Mouse (Mus musculus): Measurements from ENCODE around the gene Tnfrsf23. TPM values are rescaled to one million over a fixed set of nuclear protein-coding genes. Genes with fewer than 3 reads are reported as not detected.
"Not testable (repeated sequence)": the region's sequence is repeated elsewhere in the genome, so short reads cannot be mapped to it uniquely, and the experiment has no call there.

Gene Tnfrsf23
- polyA plus RNA-seq, 1 experiment: 0.02 TPM

DNA sequence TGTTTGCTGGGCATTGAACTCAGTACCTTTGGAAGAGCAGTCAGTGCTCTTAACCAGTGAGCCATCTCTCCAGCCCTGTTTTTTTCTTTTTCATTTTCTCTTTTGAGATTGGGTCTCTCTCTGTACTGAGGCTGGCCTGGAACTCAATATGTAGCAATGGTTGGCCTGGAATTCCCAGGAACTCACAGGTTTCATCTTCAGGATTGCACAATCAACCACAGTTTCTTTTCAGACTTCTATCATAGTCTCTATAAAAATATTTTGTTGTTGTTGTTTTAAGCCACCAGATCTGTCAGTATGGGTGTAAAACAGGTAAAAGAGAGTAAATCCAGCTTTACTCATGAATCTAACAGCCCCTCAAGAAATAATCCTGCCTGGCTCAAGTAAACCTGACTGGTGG lies 24.9 kb downstream of the Tnfrsf23 start:
- Histone ChIP-seq H3K4me3 (replicated peaks) (no peak overlapping the region), H3K36me3 (ENCODE audit: control insufficient read depth) (no peaks in the 10 kb centered on the region), H3K9me3 (ENCODE audit: control insufficient read depth, low read length) (no peaks in the 10 kb centered on the region), H3K27me3 (ENCODE audit: control insufficient read depth) (no peaks in the 10 kb centered on the region), H3K4me1 (ENCODE audit: control insufficient read depth) (no peaks in the 10 kb centered on the region)
- TF ChIP-seq GATA1 (IDR thresholded peaks at IDR 0.05; ENCODE audit: low read length) (no peak), TAL1 (IDR thresholded peaks at IDR 0.05; ENCODE audit: low read length) (no peak)

- not testable (repeated sequence) for H3K36me3 ChIP-seq (ENCODE audit: control insufficient read depth); H3K4me1 ChIP-seq (ENCODE audit: control insufficient read depth); H3K27me3 ChIP-seq (ENCODE audit: control insufficient read depth); H3K4me3 ChIP-seq (replicated peaks); H3K9me3 ChIP-seq (ENCODE audit: control insufficient read depth, low read length)
Observed at GRCm38 (mm10) chr7:143649769-143650346, 35.8 kb downstream of the Tnfrsf23 start.

GRCm38 (mm10) chr7:143649034-143649768 lies 36.5 kb downstream of the Tnfrsf23 start, which contains the start of gene Tnfrsf22:
Gene Tnfrsf22, minus strand, starts transcription at chr7:143649661.
- Histone ChIP-seq H3K27me3 (ENCODE audit: control insufficient read depth) (peaks cover 8% of the 10 kb centered on the region), H3K4me1 (ENCODE audit: control insufficient read depth) (peaks cover 6% of the 10 kb centered on the region), H3K9me3 (ENCODE audit: control insufficient read depth, low read length) (peaks cover 5% of the 10 kb centered on the region), H3K4me3 (replicated peaks) (peak within 1 kb of the TSS; percentile 51), H3K36me3 (ENCODE audit: control insufficient read depth) (no peaks in the 10 kb centered on the region)
- TF ChIP-seq TAL1 (IDR thresholded peaks at IDR 0.05; ENCODE audit: low read length): no peak
- TF ChIP-seq GATA1 (IDR thresholded peaks at IDR 0.05; ENCODE audit: low read length): no peak

GRCm38 (mm10) chr7:143643949-143644348 lies 41.7 kb downstream of the Tnfrsf23 start:
- H3K36me3 ChIP-seq (ENCODE audit: control insufficient read depth); H3K4me1 ChIP-seq (ENCODE audit: control insufficient read depth); H3K9me3 ChIP-seq (ENCODE audit: control insufficient read depth, low read length); H3K27me3 ChIP-seq (ENCODE audit: control insufficient read depth); H3K4me3 ChIP-seq (replicated peaks): not testable (repeated sequence)

DNA sequence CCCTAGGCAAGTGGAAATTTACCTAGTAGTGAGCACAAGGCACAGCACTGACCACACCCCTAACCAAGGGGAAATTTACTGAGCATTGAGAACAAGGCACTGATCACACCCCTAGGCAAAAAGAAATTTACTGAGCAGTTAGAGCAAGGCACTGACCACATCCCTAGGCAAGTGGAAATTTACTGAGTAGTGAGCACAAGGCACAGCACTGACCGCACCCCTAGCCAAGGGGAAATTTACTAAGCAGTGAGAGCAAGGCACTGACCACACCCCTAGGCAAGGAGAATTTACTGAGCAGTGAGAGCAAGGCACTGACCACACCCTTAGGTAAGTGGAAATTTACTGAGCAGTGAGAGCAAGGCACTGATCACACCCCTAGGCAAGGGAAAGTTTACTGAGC lies 49.0 kb downstream of the Tnfrsf23 start:
- Histone ChIP-seq H3K36me3 (ENCODE audit: control insufficient read depth) (no peaks in the 10 kb centered on the region), H3K27me3 (ENCODE audit: control insufficient read depth) (no peaks in the 10 kb centered on the region), H3K4me1 (ENCODE audit: control insufficient read depth) (peaks cover 4% of the 10 kb centered on the region), H3K4me3 (replicated peaks) (no peak overlapping the region), H3K9me3 (ENCODE audit: control insufficient read depth, low read length) (no peaks in the 10 kb centered on the region)
- TF ChIP-seq GATA1 (IDR thresholded peaks at IDR 0.05; ENCODE audit: low read length): no peak

DNA sequence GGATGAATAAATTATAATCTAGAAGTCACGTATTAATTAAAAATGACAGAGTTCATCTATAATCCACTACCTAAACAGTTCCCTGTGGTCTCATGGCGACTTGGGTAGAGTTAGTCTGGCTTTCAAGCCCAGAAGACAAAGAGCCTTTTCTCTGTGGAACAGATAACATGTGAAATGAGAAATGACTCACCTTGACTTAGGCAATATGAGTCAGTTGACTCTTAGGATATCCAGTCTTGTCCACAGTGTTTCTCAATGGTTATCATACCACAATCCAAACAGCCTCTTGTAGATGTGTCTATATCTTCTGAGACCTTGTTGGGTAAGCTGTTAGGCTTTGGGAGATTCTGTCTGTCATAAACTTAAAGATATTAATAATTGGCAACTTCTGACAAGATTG lies 54.2 kb downstream of the Tnfrsf23 start:
- Histone ChIP-seq H3K9me3 (ENCODE audit: control insufficient read depth, low read length) (no peaks in the 10 kb centered on the region), H3K36me3 (ENCODE audit: control insufficient read depth) (no peaks in the 10 kb centered on the region), H3K27me3 (ENCODE audit: control insufficient read depth) (no peaks in the 10 kb centered on the region), H3K4me1 (ENCODE audit: control insufficient read depth) (peaks cover under 1% of the 10 kb centered on the region), H3K4me3 (replicated peaks) (no peak overlapping the region)
- TF ChIP-seq GATA1 (IDR thresholded peaks at IDR 0.05; ENCODE audit: low read length) (no peak), TAL1 (IDR thresholded peaks at IDR 0.05; ENCODE audit: low read length) (no peak)

DNA sequence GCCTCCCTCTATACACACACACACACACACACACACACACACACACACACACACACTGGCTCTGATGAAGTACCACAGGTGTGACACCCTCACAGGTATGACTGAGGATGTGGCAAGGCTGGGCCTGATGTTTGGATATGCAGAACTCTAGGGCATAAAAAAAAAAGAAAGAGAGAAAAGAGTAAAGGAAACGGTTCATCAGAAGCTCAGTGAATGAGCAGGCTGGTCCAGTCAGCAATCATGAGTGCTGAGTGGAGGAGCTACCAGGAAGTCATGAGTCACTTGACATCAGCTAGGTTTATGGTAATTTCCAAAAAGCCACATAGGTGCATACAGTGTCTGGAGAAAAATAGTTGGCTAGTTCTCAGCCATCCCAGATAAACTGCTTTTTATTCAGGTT lies 56.2 kb downstream of the Tnfrsf23 start:
- no peak overlapping the region for H3K4me3 ChIP-seq (replicated peaks)
- no peak for TF ChIP-seq GATA1 (IDR thresholded peaks at IDR 0.05; ENCODE audit: low read length)
- no peak for TF ChIP-seq TAL1 (IDR thresholded peaks at IDR 0.05; ENCODE audit: low read length)
- no peaks in the 10 kb centered on the region for H3K36me3 ChIP-seq (ENCODE audit: control insufficient read depth)
- no peaks in the 10 kb centered on the region for H3K9me3 ChIP-seq (ENCODE audit: control insufficient read depth, low read length)
- H3K27me3 ChIP-seq (ENCODE audit: control insufficient read depth): no peaks in the 10 kb centered on the region
- no peaks in the 10 kb centered on the region for H3K4me1 ChIP-seq (ENCODE audit: control insufficient read depth)

DNA sequence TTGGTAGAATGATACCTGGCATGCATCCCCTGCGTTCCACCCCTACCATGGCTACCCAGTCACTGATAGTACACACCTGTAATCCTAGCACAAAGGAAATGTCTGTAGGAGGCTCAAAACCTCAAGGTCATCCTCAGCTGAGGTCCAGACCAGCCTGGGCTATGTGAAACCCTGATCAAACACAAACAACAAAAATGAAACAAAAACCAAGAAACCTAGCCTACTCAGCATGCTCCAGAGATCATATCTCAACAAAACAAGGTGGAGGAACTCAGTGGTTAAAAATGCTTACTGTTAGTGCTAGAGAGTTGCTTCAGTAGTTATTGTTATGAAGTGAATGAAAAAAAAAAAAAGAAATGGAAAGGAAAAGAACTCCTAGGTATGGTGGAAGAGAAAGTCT lies 57.1 kb downstream of the Tnfrsf23 start, which contains the start of gene Tnfrsf26:
Tnfrsf26 (minus strand) TSS at position 183 of the 400 bp plus-strand sequence.
- Histone ChIP-seq H3K4me1 (ENCODE audit: control insufficient read depth) (no peaks in the 10 kb centered on the region), H3K27me3 (ENCODE audit: control insufficient read depth) (no peaks in the 10 kb centered on the region), H3K9me3 (ENCODE audit: control insufficient read depth, low read length) (no peaks in the 10 kb centered on the region), H3K4me3 (replicated peaks) (no peak within 1 kb of the TSS), H3K36me3 (ENCODE audit: control insufficient read depth) (no peaks in the 10 kb centered on the region)
- TF ChIP-seq GATA1 (IDR thresholded peaks at IDR 0.05; ENCODE audit: low read length) (no peak), TAL1 (IDR thresholded peaks at IDR 0.05; ENCODE audit: low read length) (no peak)

- TF ChIP-seq GATA1 (IDR thresholded peaks at IDR 0.05; ENCODE audit: low read length) (no peak), TAL1 (IDR thresholded peaks at IDR 0.05; ENCODE audit: low read length) (no peak)
- Histone ChIP-seq H3K27me3 (ENCODE audit: control insufficient read depth) (no peaks in the 10 kb centered on the region), H3K4me3 (replicated peaks) (no peak overlapping the region), H3K9me3 (ENCODE audit: control insufficient read depth, low read length) (no peaks in the 10 kb centered on the region), H3K4me1 (ENCODE audit: control insufficient read depth) (no peaks in the 10 kb centered on the region), H3K36me3 (ENCODE audit: control insufficient read depth) (no peaks in the 10 kb centered on the region)
Observed at GRCm38 (mm10) chr7:143627555-143628286, 58.0 kb downstream of the Tnfrsf23 start.
